Mouse (Mus musculus): ENCODE data around the gene U2af1. TPM values are rescaled to one million over a fixed set of nuclear protein-coding genes. Genes with fewer than 3 reads are reported as not detected.

The U2af1 gene
- polyA plus RNA-seq, 1 experiment = 80.5 TPM

DNA sequence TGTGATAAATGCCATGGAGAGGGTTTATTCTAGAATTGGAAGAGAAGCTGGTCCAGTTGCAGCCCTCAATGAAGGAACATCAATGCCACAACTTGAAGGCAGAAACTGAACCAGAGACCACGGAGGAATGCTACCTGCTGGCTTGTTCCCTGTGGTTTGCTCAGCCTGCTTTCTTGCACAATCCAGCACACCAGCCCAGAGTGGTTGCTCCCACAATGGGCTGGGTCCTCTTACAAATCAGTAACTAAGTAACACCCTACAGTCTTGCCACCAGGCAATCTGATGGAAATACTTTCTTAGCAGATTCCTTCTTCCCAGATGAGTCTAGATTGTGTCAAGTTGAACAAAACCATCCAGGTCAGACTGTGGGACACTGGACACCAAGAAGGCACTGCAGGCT, 30.9 kb upstream of the U2af1 start:
- Histone ChIP-seq H3K4me1 (ENCODE audit: control insufficient read depth, insufficient read depth, low read length) (peaks cover 2% of the 10 kb centered on the region; the same call in 1 of the 2 replicates), H3K4me3 (ENCODE audit: insufficient read depth, low read length) (no peak overlapping the region), H3K27ac (ENCODE audit: insufficient read depth, low read depth, low read length) (no peak overlapping the region)
- TF ChIP-seq CTCF (IDR thresholded peaks at IDR 0.05; ENCODE audit: low read depth, low read length) = no peak
- no peak for TF ChIP-seq POLR2A (IDR thresholded peaks at IDR 0.05; ENCODE audit: borderline replicate concordance, low read depth, low read length)

DNA sequence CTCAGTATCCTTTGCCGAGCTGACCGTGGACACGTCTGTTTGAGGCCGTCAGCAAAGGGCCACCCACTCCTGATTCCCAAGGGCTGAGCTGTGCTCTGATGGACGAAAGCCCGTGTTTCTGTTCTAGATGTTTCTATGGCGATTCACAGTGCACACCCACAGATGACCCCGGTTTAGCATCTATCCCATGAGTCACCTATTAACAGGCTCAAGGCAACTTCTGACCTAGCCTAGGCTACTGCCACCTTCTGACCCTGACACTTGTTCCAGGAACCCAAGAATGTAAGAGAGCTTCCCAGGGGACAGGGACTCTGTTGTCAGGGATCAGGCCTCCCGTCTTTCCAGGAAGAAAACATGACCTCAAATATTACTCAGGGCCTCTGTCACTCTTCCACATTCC, 29.4 kb upstream of the U2af1 start:
- H3K4me3 ChIP-seq (ENCODE audit: insufficient read depth, low read length) = no peak overlapping the region

DNA sequence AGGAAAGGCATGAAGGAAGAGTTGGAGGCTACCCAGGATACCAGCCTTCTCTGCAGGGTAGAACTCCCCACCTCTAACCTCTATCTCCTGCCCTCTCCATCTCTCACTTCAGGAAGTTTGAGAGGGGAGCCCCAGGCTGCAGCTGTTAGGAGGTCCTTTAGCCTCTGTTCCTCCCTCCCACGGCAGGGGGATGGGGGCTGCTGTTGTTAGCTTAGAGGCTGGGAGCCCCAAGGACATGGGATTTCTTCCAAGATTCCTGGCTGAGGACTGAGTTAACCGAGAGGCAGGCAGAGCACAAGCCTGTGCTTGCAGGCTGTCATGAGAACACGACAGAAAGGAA, 27.5 kb upstream of the U2af1 start:
- no peak for TF ChIP-seq POLR2A (IDR thresholded peaks at IDR 0.05; ENCODE audit: borderline replicate concordance, low read depth, low read length)
- no peak for TF ChIP-seq CTCF (IDR thresholded peaks at IDR 0.05; ENCODE audit: low read depth, low read length)

More for the DNA sequence above, 29.4 kb upstream of the U2af1 start:
- no peak overlapping the region for H3K27ac ChIP-seq (ENCODE audit: insufficient read depth, low read depth, low read length)
- no peaks in the 10 kb centered on the region for H3K4me1 ChIP-seq (ENCODE audit: control insufficient read depth, insufficient read depth, low read length)
- TF ChIP-seq CTCF (IDR thresholded peaks at IDR 0.05; ENCODE audit: low read depth, low read length) (no peak), POLR2A (IDR thresholded peaks at IDR 0.05; ENCODE audit: borderline replicate concordance, low read depth, low read length) (no peak)

DNA sequence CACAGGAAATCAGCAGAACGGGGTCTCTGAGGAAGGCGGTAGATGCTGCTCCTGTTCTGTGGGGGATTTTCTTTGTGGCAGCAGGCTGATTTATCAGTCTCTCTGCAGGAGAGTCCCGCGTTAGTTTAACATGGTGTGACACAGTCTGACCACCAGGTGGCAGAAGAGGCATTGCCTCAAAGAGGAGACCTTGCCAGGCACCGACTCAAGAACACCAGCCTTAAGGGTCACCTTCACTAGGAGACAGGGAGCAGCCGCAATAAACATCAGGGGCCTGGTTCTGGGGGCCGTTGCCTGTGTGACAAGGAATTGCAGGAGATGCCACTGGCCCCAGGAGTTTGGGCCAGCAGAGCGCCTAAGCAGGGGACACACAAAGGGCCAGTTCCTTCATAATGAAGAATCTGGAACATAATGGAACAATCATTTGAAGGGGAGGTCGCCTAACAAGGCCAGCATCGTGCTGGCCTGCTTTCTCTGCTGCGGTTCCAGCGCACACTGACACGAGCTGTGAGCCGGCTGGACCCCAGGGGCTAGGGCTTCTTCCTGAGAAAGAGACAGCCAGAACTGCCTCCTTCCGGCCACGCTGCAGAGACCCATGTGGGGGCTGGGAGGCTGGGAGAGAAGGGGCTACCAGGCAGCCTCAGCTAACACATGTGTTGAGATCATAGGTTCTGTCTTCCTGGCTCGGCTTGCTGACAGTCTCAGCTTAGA, 27.0 kb upstream of the U2af1 start:
- Histone ChIP-seq H3K4me3 (ENCODE audit: insufficient read depth, low read length) (no peak overlapping the region), H3K27ac (ENCODE audit: insufficient read depth, low read depth, low read length) (no peak overlapping the region), H3K4me1 (ENCODE audit: control insufficient read depth, insufficient read depth, low read length) (peaks cover 6% of the 10 kb centered on the region)
- TF ChIP-seq CTCF (IDR thresholded peaks at IDR 0.05; ENCODE audit: low read depth, low read length) (peak; percentile 79), POLR2A (IDR thresholded peaks at IDR 0.05; ENCODE audit: borderline replicate concordance, low read depth, low read length) (no peak)

More for the DNA sequence above, 27.5 kb upstream of the U2af1 start:
- Histone ChIP-seq H3K4me1 (ENCODE audit: control insufficient read depth, insufficient read depth, low read length) (peaks cover under 1% of the 10 kb centered on the region), H3K27ac (ENCODE audit: insufficient read depth, low read depth, low read length) (no peak overlapping the region), H3K4me3 (ENCODE audit: insufficient read depth, low read length) (no peak overlapping the region)

DNA sequence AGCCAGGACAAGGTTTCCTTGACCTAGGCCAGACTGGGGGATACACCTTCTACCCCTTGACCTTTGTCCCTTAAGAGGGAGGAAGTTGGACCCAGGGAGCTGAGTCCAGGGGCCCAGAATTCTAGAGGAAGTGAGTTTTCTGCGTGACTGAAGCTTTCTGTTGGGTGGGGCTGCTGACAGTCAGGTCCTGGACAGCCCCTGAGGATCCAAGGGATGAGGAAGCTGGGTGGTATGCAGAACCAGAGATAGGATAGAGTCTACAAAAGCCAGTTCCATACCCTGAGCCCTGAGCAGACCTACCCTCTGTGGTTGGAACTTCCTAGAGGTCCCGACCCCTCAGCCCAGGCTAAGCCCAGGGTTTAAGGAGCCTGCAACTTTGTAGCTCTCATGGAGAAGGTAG, 21.8 kb upstream of the U2af1 start:
- no peak overlapping the region for H3K27ac ChIP-seq (ENCODE audit: insufficient read depth, low read depth, low read length)
- no peak for TF ChIP-seq CTCF (IDR thresholded peaks at IDR 0.05; ENCODE audit: low read depth, low read length)
- TF ChIP-seq POLR2A (IDR thresholded peaks at IDR 0.05; ENCODE audit: borderline replicate concordance, low read depth, low read length) = no peak
- no peak overlapping the region for H3K4me3 ChIP-seq (ENCODE audit: insufficient read depth, low read length)
- H3K4me1 ChIP-seq (ENCODE audit: control insufficient read depth, insufficient read depth, low read length) = peaks cover 11% of the 10 kb centered on the region

DNA sequence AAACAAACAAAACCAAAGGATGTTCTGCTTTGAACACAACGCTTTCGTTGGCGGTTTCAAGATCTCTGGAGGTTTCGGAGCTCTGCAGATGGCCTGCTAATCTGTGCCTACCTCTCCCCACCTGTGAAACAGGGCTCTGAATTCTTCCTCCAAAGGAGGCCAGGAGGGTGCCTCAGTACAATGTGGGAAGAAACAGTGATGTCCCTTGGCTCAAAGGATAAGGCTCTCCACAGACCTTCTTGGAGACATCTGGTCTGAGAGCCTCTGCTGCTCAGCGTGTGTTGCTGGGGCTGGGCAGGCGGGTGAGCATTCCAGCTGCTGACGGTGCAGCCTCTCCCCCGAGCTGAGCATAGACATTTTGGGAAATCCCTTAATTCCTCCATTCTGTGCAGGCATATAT, 18.8 kb upstream of the U2af1 start, which contains the start of gene Cryaa:
TSS of gene Cryaa (plus strand) at position 301 of the 400 bp plus-strand sequence.
- TF ChIP-seq POLR2A (IDR thresholded peaks at IDR 0.05; ENCODE audit: borderline replicate concordance, low read depth, low read length) (no peak), CTCF (IDR thresholded peaks at IDR 0.05; ENCODE audit: low read depth, low read length) (no peak)
- Histone ChIP-seq H3K27ac (ENCODE audit: insufficient read depth, low read depth, low read length) (no peak within 1 kb of the TSS), H3K4me1 (ENCODE audit: control insufficient read depth, insufficient read depth, low read length) (peaks cover 11% of the 10 kb centered on the region), H3K4me3 (ENCODE audit: insufficient read depth, low read length) (no peak within 1 kb of the TSS)

DNA sequence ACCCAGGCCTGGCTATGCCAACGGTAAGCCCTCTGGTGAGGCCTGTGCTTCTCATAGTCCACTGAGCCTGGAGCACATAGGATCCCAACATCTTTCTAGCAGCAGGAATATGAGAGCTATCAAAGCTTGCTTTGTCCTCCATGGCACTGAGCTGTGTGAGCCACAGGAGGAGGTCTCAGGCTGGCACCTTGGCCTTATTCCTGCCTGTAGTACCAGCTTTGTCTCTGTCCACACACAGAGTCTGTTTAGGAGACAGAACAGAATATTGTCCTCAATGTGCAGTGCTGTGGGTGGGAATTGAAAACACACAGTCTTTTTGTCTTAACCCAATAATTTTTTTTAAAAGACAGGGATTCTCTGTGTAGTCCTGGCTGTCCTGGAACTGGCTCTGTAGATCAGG, 15.7 kb upstream of the U2af1 start:
- Histone ChIP-seq H3K4me3 (ENCODE audit: insufficient read depth, low read length) (no peak overlapping the region), H3K27ac (ENCODE audit: insufficient read depth, low read depth, low read length) (no peak overlapping the region), H3K4me1 (ENCODE audit: control insufficient read depth, insufficient read depth, low read length) (no peaks in the 10 kb centered on the region)
- TF ChIP-seq CTCF (IDR thresholded peaks at IDR 0.05; ENCODE audit: low read depth, low read length) = no peak

DNA sequence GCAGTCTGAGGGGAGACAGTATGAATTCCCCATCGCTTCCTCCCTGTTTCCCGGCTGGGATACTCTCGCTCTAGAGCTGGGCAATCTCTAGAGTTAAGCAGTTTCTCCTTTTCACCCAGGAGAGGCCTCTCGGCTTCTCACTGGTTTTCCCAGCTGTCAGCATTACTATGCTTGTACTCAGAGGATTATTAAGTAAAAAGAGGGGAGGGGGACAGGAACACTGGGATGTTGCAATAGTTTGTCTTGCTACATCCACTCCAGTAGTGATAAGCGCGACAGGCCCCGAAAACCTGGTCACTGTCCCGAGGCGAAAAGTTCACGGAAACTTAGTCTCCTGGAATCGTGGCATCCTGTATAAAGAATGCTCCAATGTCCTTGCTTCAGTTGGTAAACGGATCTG, 13.6 kb upstream of the U2af1 start:
- no peak overlapping the region for H3K27ac ChIP-seq (ENCODE audit: insufficient read depth, low read depth, low read length)
- H3K4me3 ChIP-seq (ENCODE audit: insufficient read depth, low read length) = no peak overlapping the region
- no peaks in the 10 kb centered on the region for H3K4me1 ChIP-seq (ENCODE audit: control insufficient read depth, insufficient read depth, low read length)
- TF ChIP-seq CTCF (IDR thresholded peaks at IDR 0.05; ENCODE audit: low read depth, low read length) = no peak
- no peak for TF ChIP-seq POLR2A (IDR thresholded peaks at IDR 0.05; ENCODE audit: borderline replicate concordance, low read depth, low read length)

DNA sequence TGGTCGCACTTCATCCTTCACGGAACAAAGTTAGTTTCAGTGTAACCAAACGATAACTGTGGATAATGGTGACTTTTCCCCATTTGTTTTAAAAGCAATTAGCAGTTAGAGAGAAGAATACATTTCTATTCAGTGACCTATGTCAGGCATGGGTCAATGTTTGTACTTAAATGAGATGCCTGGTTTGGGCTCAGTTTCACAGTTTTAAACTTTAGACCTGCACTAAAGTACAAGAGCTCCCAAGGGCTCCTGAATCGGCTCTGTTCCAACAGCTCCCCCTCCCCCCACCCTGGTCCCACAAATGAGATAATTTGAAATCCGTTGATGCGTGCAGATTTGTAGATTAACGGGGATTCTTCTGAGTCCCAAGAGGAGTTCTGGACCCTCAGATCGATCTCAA, 13.0 kb upstream of the U2af1 start:
- Histone ChIP-seq H3K4me1 (ENCODE audit: control insufficient read depth, insufficient read depth, low read length) (no peaks in the 10 kb centered on the region), H3K27ac (ENCODE audit: insufficient read depth, low read depth, low read length) (no peak overlapping the region), H3K4me3 (ENCODE audit: insufficient read depth, low read length) (no peak overlapping the region)
- no peak for TF ChIP-seq POLR2A (IDR thresholded peaks at IDR 0.05; ENCODE audit: borderline replicate concordance, low read depth, low read length)

DNA sequence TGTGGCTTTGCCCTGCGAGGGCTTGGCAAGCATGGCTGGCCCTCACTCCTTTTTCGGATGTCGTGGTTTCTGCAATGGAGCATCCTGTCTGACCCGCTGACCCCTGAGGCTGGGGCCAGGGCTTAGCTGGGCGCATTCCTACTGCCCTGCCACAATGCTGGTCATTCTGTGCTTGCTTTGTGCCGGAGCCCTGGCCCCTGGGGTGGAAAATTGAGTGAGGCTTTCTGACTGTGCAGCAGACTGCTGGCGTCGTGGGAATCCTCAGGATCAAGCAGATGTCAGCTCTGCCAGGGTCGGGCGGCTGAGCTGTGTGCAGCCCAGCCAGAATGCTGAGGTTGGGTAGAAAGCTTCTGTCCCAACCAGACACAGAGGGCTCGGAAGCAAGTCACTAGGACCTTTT, 11.5 kb upstream of the U2af1 start:
- H3K4me1 ChIP-seq (ENCODE audit: control insufficient read depth, insufficient read depth, low read length) = no peaks in the 10 kb centered on the region
- H3K4me3 ChIP-seq (ENCODE audit: insufficient read depth, low read length) = no peak overlapping the region
- TF ChIP-seq CTCF (IDR thresholded peaks at IDR 0.05; ENCODE audit: low read depth, low read length) = no peak
- no peak for TF ChIP-seq POLR2A (IDR thresholded peaks at IDR 0.05; ENCODE audit: borderline replicate concordance, low read depth, low read length)
- no peak overlapping the region for H3K27ac ChIP-seq (ENCODE audit: insufficient read depth, low read depth, low read length)

DNA sequence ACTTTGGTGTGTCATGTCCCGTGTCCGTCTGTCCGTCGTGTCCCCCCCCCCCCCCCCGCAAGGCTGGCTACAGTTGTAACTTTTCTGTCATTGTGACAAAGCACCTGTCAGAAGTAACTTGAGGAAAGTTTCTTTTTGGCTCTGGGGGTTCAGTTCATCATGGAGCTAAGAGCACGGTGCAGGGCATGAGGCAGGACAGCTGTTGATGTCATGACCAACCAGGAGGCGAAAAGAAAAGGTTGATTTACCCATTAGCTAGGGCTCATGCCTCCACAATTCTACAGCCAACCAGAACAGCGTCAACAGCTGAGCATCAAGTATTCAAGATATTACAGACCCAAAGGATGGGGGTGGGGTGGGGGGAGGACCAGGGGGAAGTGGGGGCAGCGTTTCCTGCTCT, 9.6 kb upstream of the U2af1 start:
- Histone ChIP-seq H3K27ac (ENCODE audit: insufficient read depth, low read depth, low read length) (no peak overlapping the region), H3K4me3 (ENCODE audit: insufficient read depth, low read length) (no peak overlapping the region), H3K4me1 (ENCODE audit: control insufficient read depth, insufficient read depth, low read length) (no peaks in the 10 kb centered on the region)
- TF ChIP-seq CTCF (IDR thresholded peaks at IDR 0.05; ENCODE audit: low read depth, low read length) (no peak), POLR2A (IDR thresholded peaks at IDR 0.05; ENCODE audit: borderline replicate concordance, low read depth, low read length) (no peak)

All from bone marrow macrophage, adult 2 months (primary cell).